Mouse (Mus musculus): ENCODE measurements around the gene Unc5a. TPM values are rescaled to one million over a fixed set of nuclear protein-coding genes. Genes with fewer than 3 reads are reported as not detected.

Gene Unc5a
- polyA plus RNA-seq, 1 experiment = not detected

DNA sequence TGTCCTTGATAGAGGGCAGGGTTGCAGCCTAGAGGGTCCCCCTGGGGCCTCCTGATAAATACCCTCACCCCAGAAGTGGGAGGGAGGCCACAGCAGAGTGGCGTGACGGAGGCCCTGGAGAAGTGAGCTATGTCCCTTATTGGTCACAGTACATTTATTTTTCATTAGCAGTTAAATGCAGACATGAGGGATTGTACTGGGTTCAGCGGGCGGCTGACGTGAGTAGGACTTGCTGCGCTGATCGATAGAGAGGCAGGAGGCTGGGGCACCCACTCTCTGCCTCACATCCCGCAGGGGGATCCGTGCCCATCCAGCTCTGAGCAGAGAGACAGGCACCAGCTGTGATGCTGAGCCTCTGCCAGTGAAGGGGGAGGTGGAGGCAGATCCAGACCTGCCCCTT lies 38.2 kb downstream of the Unc5a start:
- Histone ChIP-seq H3K9me3 (ENCODE audit: control insufficient read depth, low read length) (no peaks in the 10 kb centered on the region), H3K4me1 (ENCODE audit: control insufficient read depth) (no peaks in the 10 kb centered on the region), H3K27me3 (ENCODE audit: control insufficient read depth) (no peaks in the 10 kb centered on the region; the same call in 1 of the 2 replicates), H3K36me3 (ENCODE audit: control insufficient read depth) (no peaks in the 10 kb centered on the region), H3K4me3 (replicated peaks) (no peak overlapping the region)
- TF ChIP-seq TAL1 (IDR thresholded peaks at IDR 0.05; ENCODE audit: low read length) = no peak
- no peak for TF ChIP-seq GATA1 (IDR thresholded peaks at IDR 0.05; ENCODE audit: low read length)

DNA sequence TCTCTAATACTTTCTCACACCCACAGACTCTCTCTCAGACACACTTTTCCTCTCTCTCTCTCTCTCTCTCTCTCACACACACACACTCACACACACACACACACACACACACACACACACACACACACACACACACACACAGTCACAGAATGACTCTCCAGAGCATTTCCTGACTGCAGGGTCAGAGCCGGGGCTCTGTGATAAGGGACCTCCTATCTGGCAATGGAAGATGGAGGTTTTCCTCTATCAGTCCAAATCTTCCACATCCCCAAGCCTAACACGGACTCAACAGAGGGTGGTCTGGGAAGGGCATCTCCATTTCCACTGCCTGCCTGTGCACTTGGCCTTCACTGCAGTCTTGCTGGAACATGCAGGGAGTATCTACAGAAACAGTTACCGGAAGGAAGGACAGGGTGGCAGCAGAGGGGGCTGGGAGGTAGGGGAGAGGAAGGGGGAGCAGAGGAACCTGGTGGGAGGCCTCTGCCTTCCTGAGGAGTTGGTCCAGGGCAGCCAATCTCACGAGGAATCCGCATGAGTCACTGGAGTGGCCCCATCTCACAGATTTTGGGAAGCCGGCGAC lies 39.1 kb downstream of the Unc5a start:
- TF ChIP-seq TAL1 (IDR thresholded peaks at IDR 0.05; ENCODE audit: low read length) (no peak), GATA1 (IDR thresholded peaks at IDR 0.05; ENCODE audit: low read length) (no peak)
- no peaks in the 10 kb centered on the region for H3K4me1 ChIP-seq (ENCODE audit: control insufficient read depth)
- no peaks in the 10 kb centered on the region for H3K36me3 ChIP-seq (ENCODE audit: control insufficient read depth)
- no peaks in the 10 kb centered on the region; the same call in 1 of the 2 replicates for H3K27me3 ChIP-seq (ENCODE audit: control insufficient read depth)
- H3K4me3 ChIP-seq (replicated peaks) = no peak overlapping the region
- no peaks in the 10 kb centered on the region for H3K9me3 ChIP-seq (ENCODE audit: control insufficient read depth, low read length)

DNA sequence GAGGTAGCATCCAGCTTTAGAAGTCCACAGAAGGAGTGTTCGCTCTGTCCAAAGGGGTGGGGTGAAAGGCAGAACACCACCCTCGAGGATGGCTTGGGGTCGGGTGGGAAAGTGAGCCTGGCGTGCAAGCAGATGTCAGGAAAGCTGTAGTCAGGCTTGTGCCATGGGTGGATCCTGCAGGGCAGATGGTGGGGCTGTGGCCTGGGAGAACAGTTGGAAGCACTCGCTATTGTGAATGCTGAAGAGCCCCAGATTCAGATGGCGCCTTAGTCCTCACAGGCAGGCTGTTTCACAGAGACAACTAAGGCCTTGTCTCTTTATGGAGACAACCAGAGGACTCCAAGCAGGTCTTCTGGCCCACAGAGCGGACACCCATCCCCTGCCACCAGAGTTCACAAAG lies 43.0 kb downstream of the Unc5a start:
- Histone ChIP-seq H3K4me3 (replicated peaks) (no peak overlapping the region), H3K9me3 (ENCODE audit: control insufficient read depth, low read length) (no peaks in the 10 kb centered on the region), H3K27me3 (ENCODE audit: control insufficient read depth) (no peaks in the 10 kb centered on the region; the same call in 1 of the 2 replicates), H3K36me3 (ENCODE audit: control insufficient read depth) (no peaks in the 10 kb centered on the region), H3K4me1 (ENCODE audit: control insufficient read depth) (no peaks in the 10 kb centered on the region)
- no peak for TF ChIP-seq GATA1 (IDR thresholded peaks at IDR 0.05; ENCODE audit: low read length)
- TF ChIP-seq TAL1 (IDR thresholded peaks at IDR 0.05; ENCODE audit: low read length) = no peak

DNA sequence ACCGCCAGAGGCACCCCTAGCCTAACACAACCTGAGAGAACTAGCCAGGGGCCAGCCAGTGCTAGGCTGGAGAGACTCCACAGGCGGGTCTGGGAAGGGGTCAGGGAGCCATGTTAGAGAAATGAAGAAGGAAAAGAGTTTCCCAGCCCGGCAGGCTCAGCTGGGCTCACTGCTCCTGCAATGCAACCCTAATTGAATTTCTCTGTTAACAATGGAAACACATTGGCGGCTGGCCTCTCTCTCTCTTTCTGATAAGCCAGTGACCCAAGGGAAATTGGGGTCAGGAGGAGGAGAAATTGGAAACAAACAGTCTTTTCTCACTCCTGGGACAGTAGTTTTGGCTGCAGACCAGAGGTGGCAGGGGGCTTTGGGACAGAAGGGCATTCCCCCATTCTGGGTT lies 45.4 kb downstream of the Unc5a start:
- TF ChIP-seq GATA1 (IDR thresholded peaks at IDR 0.05; ENCODE audit: low read length) = no peak
- TF ChIP-seq TAL1 (IDR thresholded peaks at IDR 0.05; ENCODE audit: low read length) = no peak
- H3K4me3 ChIP-seq (replicated peaks) = no peak overlapping the region
- H3K4me1 ChIP-seq (ENCODE audit: control insufficient read depth) = no peaks in the 10 kb centered on the region
- H3K9me3 ChIP-seq (ENCODE audit: control insufficient read depth, low read length) = no peaks in the 10 kb centered on the region
- no peaks in the 10 kb centered on the region for H3K27me3 ChIP-seq (ENCODE audit: control insufficient read depth)
- H3K36me3 ChIP-seq (ENCODE audit: control insufficient read depth) = no peaks in the 10 kb centered on the region

DNA sequence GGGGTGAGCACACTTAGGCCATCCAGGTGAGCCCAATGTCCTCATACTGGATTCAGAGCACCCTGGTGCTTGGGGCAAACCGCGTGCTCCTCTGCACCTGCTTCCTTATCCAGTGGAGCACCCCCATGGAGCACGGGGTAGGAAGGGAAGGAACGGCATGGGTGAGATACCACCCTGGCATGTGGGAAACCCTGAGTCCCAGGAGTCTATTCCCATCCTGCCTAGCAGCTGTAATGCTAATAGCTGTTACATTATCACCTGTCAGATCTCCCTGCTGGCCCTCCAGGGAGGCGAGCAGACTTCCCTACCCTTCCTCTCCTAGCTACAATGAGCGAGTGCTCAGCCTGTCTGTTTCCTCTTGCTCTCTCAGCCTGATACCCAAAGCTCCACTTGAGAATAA lies 46.0 kb downstream of the Unc5a start:
- no peak for TF ChIP-seq TAL1 (IDR thresholded peaks at IDR 0.05; ENCODE audit: low read length)
- TF ChIP-seq GATA1 (IDR thresholded peaks at IDR 0.05; ENCODE audit: low read length) = no peak
- H3K9me3 ChIP-seq (ENCODE audit: control insufficient read depth, low read length) = no peaks in the 10 kb centered on the region
- no peak overlapping the region for H3K4me3 ChIP-seq (replicated peaks)
- no peaks in the 10 kb centered on the region for H3K36me3 ChIP-seq (ENCODE audit: control insufficient read depth)
- no peaks in the 10 kb centered on the region for H3K27me3 ChIP-seq (ENCODE audit: control insufficient read depth)
- no peaks in the 10 kb centered on the region for H3K4me1 ChIP-seq (ENCODE audit: control insufficient read depth)

DNA sequence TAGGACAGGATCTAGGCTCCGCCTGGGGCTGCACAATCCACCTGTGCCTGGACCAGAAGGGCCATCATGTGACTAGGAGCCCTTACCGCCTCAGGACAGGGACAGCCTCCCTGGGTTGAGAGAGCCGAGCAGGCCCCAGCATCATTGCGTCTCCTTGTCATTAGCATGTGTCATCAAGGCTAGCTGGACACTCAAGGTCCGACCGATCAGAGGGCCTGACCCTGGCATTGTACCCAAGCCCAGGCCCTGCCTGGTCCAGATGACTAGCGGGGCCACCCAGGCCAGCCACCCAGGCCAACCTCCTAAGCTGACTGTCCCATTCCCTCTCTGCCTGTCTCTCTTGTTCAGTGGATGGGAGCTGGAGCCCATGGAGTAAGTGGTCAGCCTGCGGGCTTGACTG lies 48.4 kb downstream of the Unc5a start:
- TF ChIP-seq GATA1 (IDR thresholded peaks at IDR 0.05; ENCODE audit: low read length) (no peak), TAL1 (IDR thresholded peaks at IDR 0.05; ENCODE audit: low read length) (no peak)
- H3K36me3 ChIP-seq (ENCODE audit: control insufficient read depth) = no peaks in the 10 kb centered on the region
- H3K4me3 ChIP-seq (replicated peaks) = no peak overlapping the region
- no peaks in the 10 kb centered on the region for H3K27me3 ChIP-seq (ENCODE audit: control insufficient read depth)
- H3K9me3 ChIP-seq (ENCODE audit: control insufficient read depth, low read length) = no peaks in the 10 kb centered on the region
- H3K4me1 ChIP-seq (ENCODE audit: control insufficient read depth) = no peaks in the 10 kb centered on the region

DNA sequence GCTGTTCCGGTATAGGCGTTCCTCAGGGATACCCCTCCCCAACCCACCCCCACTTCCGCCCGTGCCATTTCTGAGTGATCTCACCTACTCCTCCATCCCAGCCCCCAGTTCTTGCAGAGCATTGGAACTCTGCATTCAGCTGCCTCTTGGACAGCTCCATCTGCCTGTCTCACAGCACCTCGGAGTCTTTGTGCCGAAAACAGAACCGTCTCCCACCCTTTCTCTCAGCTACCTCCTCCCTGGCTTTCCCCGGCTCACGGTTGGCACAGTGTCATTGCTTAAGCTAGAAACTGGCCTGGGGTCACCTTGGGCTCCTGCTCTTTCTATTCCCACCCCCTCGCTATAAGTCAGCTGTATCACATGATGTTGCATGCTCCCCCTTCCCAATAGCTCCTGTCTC lies 51.2 kb downstream of the Unc5a start:
- Histone ChIP-seq H3K4me1 (ENCODE audit: control insufficient read depth) (no peaks in the 10 kb centered on the region), H3K27me3 (ENCODE audit: control insufficient read depth) (no peaks in the 10 kb centered on the region), H3K36me3 (ENCODE audit: control insufficient read depth) (no peaks in the 10 kb centered on the region), H3K9me3 (ENCODE audit: control insufficient read depth, low read length) (no peaks in the 10 kb centered on the region), H3K4me3 (replicated peaks) (no peak overlapping the region)
- TF ChIP-seq GATA1 (IDR thresholded peaks at IDR 0.05; ENCODE audit: low read length) (no peak), TAL1 (IDR thresholded peaks at IDR 0.05; ENCODE audit: low read length) (no peak)

DNA sequence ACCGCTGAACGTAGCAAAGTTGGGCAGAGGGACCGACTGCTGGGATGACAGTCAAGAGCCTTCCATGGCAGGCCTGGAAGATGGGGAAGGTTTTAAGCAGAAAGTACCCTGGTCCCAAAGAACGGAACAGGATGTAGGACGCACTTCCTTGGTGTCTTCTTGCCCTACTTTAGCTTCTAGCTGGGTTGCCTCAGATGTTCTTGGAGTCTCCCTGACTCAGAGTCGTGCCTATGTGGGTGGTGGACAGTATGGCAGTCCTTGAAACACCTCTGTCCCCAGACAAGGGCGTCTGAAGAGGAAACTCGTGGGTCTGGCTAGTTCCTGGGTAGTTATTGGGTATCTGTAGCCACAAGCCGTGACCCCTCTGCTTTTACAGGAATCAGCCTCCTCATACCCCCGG lies 52.9 kb downstream of the Unc5a start:
- no peak overlapping the region for H3K4me3 ChIP-seq (replicated peaks)
- TF ChIP-seq GATA1 (IDR thresholded peaks at IDR 0.05; ENCODE audit: low read length) = no peak
- no peak for TF ChIP-seq TAL1 (IDR thresholded peaks at IDR 0.05; ENCODE audit: low read length)
- no peaks in the 10 kb centered on the region for H3K27me3 ChIP-seq (ENCODE audit: control insufficient read depth)
- H3K36me3 ChIP-seq (ENCODE audit: control insufficient read depth) = no peaks in the 10 kb centered on the region
- H3K4me1 ChIP-seq (ENCODE audit: control insufficient read depth) = no peaks in the 10 kb centered on the region
- no peaks in the 10 kb centered on the region for H3K9me3 ChIP-seq (ENCODE audit: control insufficient read depth, low read length)

DNA sequence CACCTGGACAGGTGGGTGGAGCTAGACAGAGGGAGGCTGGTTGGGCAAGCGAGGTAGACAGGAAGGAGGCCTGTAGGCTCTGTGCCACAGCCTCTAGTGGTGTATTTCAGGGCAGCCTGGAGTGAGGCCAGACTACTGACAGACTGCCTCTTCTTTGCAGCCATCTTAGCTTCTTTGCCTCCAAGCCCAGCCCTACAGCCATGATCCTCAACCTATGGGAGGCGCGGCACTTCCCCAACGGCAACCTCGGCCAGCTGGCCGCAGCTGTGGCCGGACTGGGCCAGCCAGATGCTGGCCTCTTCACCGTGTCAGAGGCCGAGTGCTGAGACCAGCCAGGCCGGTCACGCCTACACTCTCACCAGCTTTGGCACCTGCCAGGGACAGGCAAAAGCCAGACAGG lies 55.4 kb downstream of the Unc5a start:
- TF ChIP-seq GATA1 (IDR thresholded peaks at IDR 0.05; ENCODE audit: low read length) (no peak), TAL1 (IDR thresholded peaks at IDR 0.05; ENCODE audit: low read length) (no peak)

More for the DNA sequence above, 55.4 kb downstream of the Unc5a start:
- Histone ChIP-seq H3K27me3 (ENCODE audit: control insufficient read depth) (no peaks in the 10 kb centered on the region), H3K9me3 (ENCODE audit: control insufficient read depth, low read length) (no peaks in the 10 kb centered on the region), H3K4me1 (ENCODE audit: control insufficient read depth) (no peaks in the 10 kb centered on the region), H3K36me3 (ENCODE audit: control insufficient read depth) (no peaks in the 10 kb centered on the region), H3K4me3 (replicated peaks) (no peak overlapping the region)

Data from erythroblast, embryonic 14.5 days (primary cell).